Mouse (Mus musculus): ENCODE measurements around the gene Cib1. TPM values are rescaled to one million over a fixed set of nuclear protein-coding genes. Genes with fewer than 3 reads are reported as not detected.

Gene Cib1
- polyA plus RNA-seq, 1 experiment from 2014 or later, result 69.0 TPM

DNA sequence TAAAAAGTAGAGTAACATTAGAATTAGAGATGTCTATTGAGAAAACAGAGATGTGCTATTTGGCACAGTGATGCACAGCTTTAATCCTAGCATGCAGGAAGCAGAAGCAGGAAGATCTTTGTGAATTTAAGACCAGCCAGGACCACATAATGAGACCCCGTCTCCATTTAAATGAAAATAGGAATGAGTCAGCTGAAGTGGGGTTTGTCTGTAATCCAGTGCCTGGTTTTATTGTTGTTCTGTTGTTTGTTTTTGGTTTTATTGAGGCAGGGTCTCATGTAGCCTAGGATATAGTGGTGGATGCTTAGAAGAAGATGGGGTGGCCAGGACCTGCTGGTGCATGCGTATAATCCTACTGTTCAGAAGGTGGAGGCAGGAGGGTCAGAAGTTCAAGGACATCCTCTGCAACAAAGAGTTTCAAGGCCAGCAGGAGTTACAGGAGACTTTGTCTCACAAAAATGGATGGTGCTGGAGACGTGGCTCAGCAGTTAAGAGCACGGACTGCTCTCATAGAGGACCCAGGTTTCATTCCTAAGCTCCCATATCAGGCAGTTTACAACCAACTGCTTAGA is 11.3 kb downstream of the Cib1 start:
- H3K36me3 ChIP-seq (replicated peaks), result peaks cover 96% of the 10 kb centered on the region
- no peaks in the 10 kb centered on the region for H3K4me1 ChIP-seq
- H3K27me3 ChIP-seq (ENCODE audit: poor library complexity, severe bottlenecking), result no peaks in the 10 kb centered on the region
- H3K4me3 ChIP-seq, result no peak overlapping the region
- DNase-seq (ENCODE audit: extremely low spot score, low spot score), result no peak
- no peaks in the 10 kb centered on the region for H3K9me3 ChIP-seq
- H3K27ac ChIP-seq, result no peak overlapping the region
- WGBS, result 88% methylated on average over 4 of the region's 4 CpGs

DNA sequence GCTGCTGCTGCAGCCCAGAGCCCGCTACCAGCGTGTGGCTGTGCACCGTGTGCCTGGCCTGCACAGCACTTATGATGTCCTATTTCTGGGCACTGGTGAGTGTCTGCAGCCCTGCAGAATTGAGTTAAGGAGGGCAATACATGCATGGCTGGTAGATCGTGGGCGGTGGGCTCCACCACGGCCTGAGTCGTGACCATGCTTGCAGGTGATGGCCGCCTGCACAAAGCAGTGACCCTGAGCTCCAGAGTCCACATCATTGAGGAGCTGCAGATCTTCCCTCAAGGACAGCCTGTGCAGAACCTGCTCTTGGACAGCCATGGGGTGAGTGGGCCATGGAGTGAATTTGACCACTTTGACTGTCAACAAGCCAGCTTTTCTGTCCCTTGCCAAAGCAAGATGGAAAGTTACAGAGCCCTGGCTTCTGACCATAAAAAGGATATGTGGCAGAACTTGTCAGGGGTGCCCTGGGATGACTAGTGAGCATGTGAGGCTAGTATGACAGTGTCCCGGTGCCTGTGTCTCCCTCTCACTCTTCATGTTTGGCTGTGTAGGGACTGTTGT is 12.3 kb downstream of the Cib1 start:
- H3K27me3 ChIP-seq (ENCODE audit: poor library complexity, severe bottlenecking), result no peaks in the 10 kb centered on the region
- no peak overlapping the region for H3K4me3 ChIP-seq
- no peak for DNase-seq (ENCODE audit: extremely low spot score, low spot score)
- peaks cover 5% of the 10 kb centered on the region for H3K4me1 ChIP-seq
- H3K36me3 ChIP-seq (replicated peaks), result peaks cover 97% of the 10 kb centered on the region
- H3K9me3 ChIP-seq, result no peaks in the 10 kb centered on the region
- 97% methylated on average over 9 of the region's 9 CpGs for WGBS
- no peak overlapping the region for H3K27ac ChIP-seq

- Histone ChIP-seq H3K27ac (no peak overlapping the region), H3K4me1 (peaks cover 13% of the 10 kb centered on the region), H3K27me3 (ENCODE audit: poor library complexity, severe bottlenecking) (no peaks in the 10 kb centered on the region), H3K4me3 (no peak overlapping the region), H3K36me3 (replicated peaks) (peaks cover 95% of the 10 kb centered on the region), H3K9me3 (no peaks in the 10 kb centered on the region)
- no peak for DNase-seq (ENCODE audit: extremely low spot score, low spot score)
- WGBS, result 93% methylated on average over 9 of the region's 9 CpGs
These were observed 13.9 kb downstream of the Cib1 start for GRCm38 (mm10) chr7:80218666-80219065.

- Histone ChIP-seq H3K4me1 (peaks cover 13% of the 10 kb centered on the region), H3K36me3 (replicated peaks) (peaks cover 89% of the 10 kb centered on the region), H3K9me3 (no peaks in the 10 kb centered on the region), H3K4me3 (no peak overlapping the region), H3K27ac (no peak overlapping the region; the same call in 1 of the 2 replicates), H3K27me3 (ENCODE audit: poor library complexity, severe bottlenecking) (no peaks in the 10 kb centered on the region)
- DNase-seq (ENCODE audit: extremely low spot score, low spot score), result no peak
- WGBS, result 84% methylated on average over 8 of the region's 8 CpGs
These were observed 16.0 kb downstream of the Cib1 start for GRCm38 (mm10) chr7:80216566-80216965.

GRCm38 (mm10) chr7:80215398-80215797 is 17.2 kb downstream of the Cib1 start:
- Histone ChIP-seq H3K36me3 (replicated peaks) (peaks cover 77% of the 10 kb centered on the region), H3K4me3 (no peak overlapping the region), H3K4me1 (peaks cover 15% of the 10 kb centered on the region), H3K27ac (peak overlapping the region; percentile 84), H3K9me3 (no peaks in the 10 kb centered on the region), H3K27me3 (ENCODE audit: poor library complexity, severe bottlenecking) (no peaks in the 10 kb centered on the region)
- peak; percentile 75 for DNase-seq (ENCODE audit: extremely low spot score, low spot score)
- 20% methylated on average over 4 of the region's 4 CpGs for WGBS

DNA sequence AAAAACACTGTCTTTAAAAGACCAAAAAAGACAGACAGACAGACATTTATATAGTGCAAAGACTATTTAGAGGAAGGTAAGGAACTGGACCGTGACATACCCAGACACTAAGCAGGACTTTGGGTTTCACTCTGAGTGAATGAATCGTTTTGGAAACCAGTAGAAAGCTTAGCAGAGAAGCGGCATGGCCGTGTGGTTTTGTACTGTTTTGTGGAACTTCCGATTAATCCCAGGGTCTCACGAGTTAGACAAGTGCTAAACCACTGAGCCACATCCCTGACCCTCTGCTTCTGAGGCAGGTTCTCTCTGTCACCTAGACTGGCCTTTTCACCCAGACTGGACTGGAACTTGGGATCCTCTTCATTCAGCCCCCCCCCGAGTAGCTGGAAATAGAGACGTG is 18.2 kb downstream of the Cib1 start:
- no peak overlapping the region for H3K4me3 ChIP-seq
- H3K36me3 ChIP-seq (replicated peaks), result peaks cover 68% of the 10 kb centered on the region
- no peaks in the 10 kb centered on the region for H3K9me3 ChIP-seq
- DNase-seq (ENCODE audit: extremely low spot score, low spot score), result no peak
- peak overlapping the region; percentile 84; the same call in 1 of the 2 replicates for H3K27ac ChIP-seq
- peaks cover 22% of the 10 kb centered on the region for H3K4me1 ChIP-seq
- WGBS, result 74% methylated on average over 8 of the region's 8 CpGs
- no peaks in the 10 kb centered on the region for H3K27me3 ChIP-seq (ENCODE audit: poor library complexity, severe bottlenecking)

DNA sequence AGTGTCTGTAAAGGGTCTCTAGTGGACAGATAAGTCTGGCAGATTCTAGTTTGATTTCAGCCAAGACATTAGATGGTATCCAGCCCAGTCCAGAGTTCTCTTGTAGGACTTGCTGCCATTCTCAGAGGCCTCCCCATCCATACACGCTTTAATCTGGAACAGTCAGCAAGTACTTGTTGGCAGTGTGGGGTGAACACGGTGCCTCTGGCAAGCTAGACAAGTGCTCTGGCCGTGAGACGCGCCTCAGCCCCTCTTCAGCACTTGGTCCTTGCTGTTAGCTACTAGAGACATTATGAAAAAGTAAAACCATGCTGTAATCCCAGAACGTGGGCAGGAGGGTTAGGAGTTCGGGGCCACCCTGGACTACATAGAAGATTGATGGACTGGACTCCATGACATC is 19.0 kb downstream of the Cib1 start:
- Histone ChIP-seq H3K4me1 (peaks cover 30% of the 10 kb centered on the region), H3K9me3 (no peaks in the 10 kb centered on the region), H3K27me3 (ENCODE audit: poor library complexity, severe bottlenecking) (no peaks in the 10 kb centered on the region), H3K27ac (no peak overlapping the region), H3K4me3 (no peak overlapping the region), H3K36me3 (replicated peaks) (peaks cover 59% of the 10 kb centered on the region)
- WGBS, result 93% methylated on average over 7 of the region's 7 CpGs
- no peak for DNase-seq (ENCODE audit: extremely low spot score, low spot score)

GRCm38 (mm10) chr7:80210982-80211381 is 21.6 kb downstream of the Cib1 start:
- 87% methylated on average over 4 of the region's 4 CpGs for WGBS

DNA sequence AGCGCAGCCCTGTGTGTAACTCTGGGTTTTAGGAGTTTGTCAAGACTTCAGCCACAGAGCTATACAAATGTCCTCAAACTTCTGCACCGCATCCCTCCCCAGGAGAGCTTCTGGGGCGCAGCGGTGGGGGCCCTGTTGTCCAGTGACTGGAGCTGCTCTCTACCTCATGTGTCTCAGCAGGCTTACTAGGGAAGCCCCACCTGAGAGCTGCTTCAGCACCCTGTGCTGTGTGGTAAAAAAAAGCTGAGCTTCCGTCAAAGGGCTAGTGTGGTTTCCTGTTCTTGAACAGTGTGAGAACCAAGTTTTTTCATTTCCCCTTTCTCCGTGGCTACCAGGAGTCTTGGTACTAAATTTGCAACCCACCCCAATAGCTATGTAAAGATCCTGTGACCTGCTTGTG is 22.9 kb downstream of the Cib1 start:
- Histone ChIP-seq H3K27ac (no peak overlapping the region), H3K9me3 (no peaks in the 10 kb centered on the region), H3K27me3 (ENCODE audit: poor library complexity, severe bottlenecking) (no peaks in the 10 kb centered on the region), H3K4me1 (peaks cover 58% of the 10 kb centered on the region), H3K4me3 (no peak overlapping the region), H3K36me3 (replicated peaks) (peaks cover 35% of the 10 kb centered on the region)
- DNase-seq (ENCODE audit: extremely low spot score, low spot score), result no peak
- WGBS, result 86% methylated on average over 6 of the region's 6 CpGs

More at GRCm38 (mm10) chr7:80210982-80211381, 21.6 kb downstream of the Cib1 start:
- Histone ChIP-seq H3K4me3 (no peak overlapping the region), H3K27ac (no peak overlapping the region), H3K9me3 (no peaks in the 10 kb centered on the region), H3K27me3 (ENCODE audit: poor library complexity, severe bottlenecking) (no peaks in the 10 kb centered on the region), H3K4me1 (peaks cover 56% of the 10 kb centered on the region), H3K36me3 (replicated peaks) (peaks cover 46% of the 10 kb centered on the region)
- no peak for DNase-seq (ENCODE audit: extremely low spot score, low spot score)

DNA sequence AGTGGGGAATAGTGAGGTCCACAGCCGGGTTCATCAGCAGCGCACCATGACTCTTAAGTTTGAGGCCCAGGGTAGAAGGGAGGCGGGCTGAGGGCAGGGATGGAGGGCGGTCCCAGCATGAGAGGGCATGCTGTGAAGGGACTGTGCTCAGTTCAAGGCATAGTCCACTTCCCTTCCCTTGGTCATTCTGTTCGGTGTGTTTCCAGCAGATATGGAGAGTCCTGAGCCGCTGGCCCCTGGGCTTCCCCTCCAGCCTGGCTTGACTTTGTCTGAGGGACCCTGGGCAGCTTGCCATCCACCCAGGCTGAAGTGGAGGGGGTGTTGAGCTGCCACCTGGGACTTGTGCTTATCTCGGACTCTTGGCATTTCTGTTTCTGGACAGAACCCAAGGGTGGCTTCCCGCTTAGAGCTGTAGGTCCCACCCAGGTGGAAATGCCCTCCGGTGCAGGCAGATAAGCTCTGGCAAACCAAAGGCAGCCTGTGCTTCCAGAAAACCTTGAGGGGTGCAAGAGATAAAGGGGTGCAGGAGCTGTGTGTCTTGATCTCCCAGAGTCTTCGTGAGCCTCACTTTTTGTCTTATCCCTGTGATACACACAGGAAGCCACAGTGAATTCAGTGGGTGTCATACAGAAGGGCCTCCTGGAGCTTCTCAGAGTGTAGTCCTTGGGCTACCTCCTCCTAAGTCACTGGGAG is 23.7 kb downstream of the Cib1 start:
- peaks cover 31% of the 10 kb centered on the region for H3K36me3 ChIP-seq (replicated peaks)
- H3K27ac ChIP-seq, result no peak overlapping the region
- no peaks in the 10 kb centered on the region for H3K9me3 ChIP-seq
- peaks cover 64% of the 10 kb centered on the region for H3K4me1 ChIP-seq
- 81% methylated on average over 10 of the region's 10 CpGs for WGBS
- H3K27me3 ChIP-seq (ENCODE audit: poor library complexity, severe bottlenecking), result no peaks in the 10 kb centered on the region
- no peak overlapping the region for H3K4me3 ChIP-seq
- no peak for DNase-seq (ENCODE audit: extremely low spot score, low spot score)

DNA sequence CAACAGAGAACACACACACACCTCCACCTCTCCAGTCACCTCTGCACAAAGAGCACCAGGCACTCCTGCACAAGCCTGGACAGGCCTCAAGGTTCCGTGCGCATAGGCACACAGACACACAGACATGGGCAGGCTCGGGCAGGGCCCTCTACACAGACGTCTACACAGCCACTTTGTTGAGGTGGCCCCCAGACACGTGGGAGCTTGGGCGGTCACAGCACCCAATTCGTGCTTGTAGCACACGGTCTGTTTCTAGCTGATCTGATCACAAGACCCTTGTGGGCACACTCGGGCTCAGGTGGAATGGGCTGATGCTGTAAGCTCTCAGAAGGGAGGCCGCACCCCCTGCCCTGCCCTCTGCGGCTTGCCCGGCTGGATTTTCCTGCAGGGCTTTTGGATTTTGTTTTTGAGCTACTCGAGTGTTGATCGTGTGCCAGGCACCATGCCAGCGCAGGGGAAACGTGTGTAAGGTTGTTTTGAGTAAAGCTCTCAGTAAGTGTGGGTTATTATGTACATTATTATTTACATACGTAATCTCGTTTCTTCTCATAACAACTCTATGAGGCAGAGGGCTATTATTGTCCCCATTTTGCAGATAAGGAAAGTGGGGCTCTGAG is 24.5 kb downstream of the Cib1 start:
- Histone ChIP-seq H3K4me1 (peaks cover 71% of the 10 kb centered on the region), H3K36me3 (replicated peaks) (peaks cover 30% of the 10 kb centered on the region)
- 84% methylated on average over 18 of the region's 18 CpGs for WGBS

DNA sequence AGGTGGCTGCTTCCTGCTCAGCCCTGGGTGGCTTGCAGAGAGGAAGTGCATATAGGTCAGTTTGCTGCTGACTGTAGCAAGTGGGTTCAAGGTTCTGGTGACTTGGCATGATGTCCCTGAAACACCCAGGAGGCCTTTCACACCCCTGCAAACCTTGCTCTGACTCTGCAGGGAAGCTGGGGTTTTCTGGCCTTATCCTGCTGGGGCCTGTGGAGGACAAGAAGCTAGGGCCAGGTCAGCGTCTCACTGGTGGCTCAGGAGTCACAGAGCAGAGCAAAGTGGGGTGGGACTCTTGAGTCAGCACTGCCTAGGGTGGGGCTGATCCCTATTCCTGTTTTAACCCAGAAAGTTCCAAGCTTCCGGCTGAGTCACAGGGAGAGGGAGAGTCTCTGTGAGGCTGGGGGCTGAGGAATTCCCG is 25.3 kb downstream of the Cib1 start:
- H3K9me3 ChIP-seq, result no peaks in the 10 kb centered on the region
- H3K27me3 ChIP-seq (ENCODE audit: poor library complexity, severe bottlenecking), result no peaks in the 10 kb centered on the region
- peak overlapping the region; percentile 32 for H3K27ac ChIP-seq
- H3K4me1 ChIP-seq, result peaks cover 79% of the 10 kb centered on the region
- 76% methylated on average over 3 of the region's 3 CpGs for WGBS
- DNase-seq (ENCODE audit: extremely low spot score, low spot score), result no peak
- no peak overlapping the region for H3K4me3 ChIP-seq
- H3K36me3 ChIP-seq (replicated peaks), result peaks cover 32% of the 10 kb centered on the region

More for the DNA sequence above, 24.5 kb downstream of the Cib1 start:
- no peaks in the 10 kb centered on the region for H3K9me3 ChIP-seq
- H3K27ac ChIP-seq, result peak overlapping the region; percentile 32
- H3K4me3 ChIP-seq, result no peak overlapping the region
- no peaks in the 10 kb centered on the region for H3K27me3 ChIP-seq (ENCODE audit: poor library complexity, severe bottlenecking)
- DNase-seq (ENCODE audit: extremely low spot score, low spot score), result no peak

All from forebrain, embryonic 10.5 days (tissue).